Mouse (Mus musculus) thymus, postnatal 25 days (tissue): Measurements from ENCODE around the gene Ugt1a6b.
"Not testable (repeated sequence)": the region's sequence is repeated elsewhere in the genome, so short reads cannot be mapped to it uniquely, and the experiment has no call there.

Experiments used
- DNase-seq: peaks from one replicate; pipeline ENCODE4 v3.0.0; 2022

Ugt1a6b gene

GRCm38 (mm10) chr1:88103019-88103418, at the start of gene Ugt1a6b:
TSS of gene Ugt1a6b (plus strand) at chr1:88103252.
- not testable (repeated sequence) for DNase-seq

GRCm38 (mm10) chr1:88055088-88055487, 48.0 kb upstream of the Ugt1a6b start, which contains the start of gene Ugt1a10:
TSS of gene Ugt1a10 (plus strand) at chr1:88055388.
- no peak for DNase-seq

DNA sequence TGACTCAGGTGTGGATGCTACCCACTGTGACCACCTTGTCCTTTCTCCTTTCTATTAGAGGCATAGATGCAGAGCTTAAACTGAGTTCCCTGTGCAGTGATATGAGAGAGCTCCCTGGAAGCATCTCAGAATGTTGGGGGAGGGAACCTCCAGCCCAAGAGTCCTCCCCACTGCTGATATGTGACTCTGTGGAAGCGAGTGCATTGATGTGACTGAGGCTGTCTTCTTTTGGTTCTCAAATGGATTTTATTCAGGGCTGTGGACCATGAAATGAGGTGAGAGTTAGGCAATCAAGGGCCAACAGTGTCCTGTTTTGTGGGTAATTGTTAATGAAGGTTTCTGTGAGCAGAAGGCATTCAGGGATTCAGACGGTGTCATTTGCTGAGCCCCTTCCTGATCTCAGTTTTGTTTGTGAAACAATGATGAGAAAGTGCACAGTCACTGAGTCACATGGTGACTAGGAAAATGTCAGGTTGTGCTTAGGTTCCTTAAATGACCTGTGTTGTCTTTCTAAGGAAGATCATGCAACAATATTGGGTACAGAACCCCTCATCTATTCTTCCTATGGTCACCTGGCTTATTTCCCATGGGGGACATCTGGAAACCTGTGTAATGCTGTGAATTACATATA, 36.5 kb upstream of the Ugt1a6b start:
- not testable (repeated sequence) for DNase-seq

DNA sequence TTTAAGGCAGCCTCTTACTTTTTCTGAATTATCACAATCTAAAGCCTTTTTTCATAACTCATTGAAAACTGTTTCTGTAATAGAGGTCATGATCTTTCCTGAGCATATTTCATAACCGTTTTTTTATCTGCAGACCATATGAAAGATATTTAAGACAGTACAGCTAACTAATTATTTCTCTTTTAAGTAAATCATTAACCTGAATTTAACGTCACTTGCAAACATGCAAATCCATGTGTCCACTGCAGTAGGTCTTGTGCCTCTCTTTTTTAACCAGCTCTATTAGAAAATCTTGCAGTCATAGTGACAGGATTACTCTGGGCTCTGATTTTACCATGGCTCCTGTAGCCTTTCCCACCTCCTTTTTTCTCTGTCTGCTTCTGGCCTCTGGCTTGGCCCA, 32.6 kb upstream of the Ugt1a6b start, which contains the start of gene Ugt1a9:
TSS of gene Ugt1a9 (plus strand) at position 306 of the 400 bp plus-strand sequence.
- no peak for DNase-seq

- no peak for DNase-seq
Measured at GRCm38 (mm10) chr1:88070902-88071301, 32.1 kb upstream of the Ugt1a6b start.

GRCm38 (mm10) chr1:88074471-88074870, 28.6 kb upstream of the Ugt1a6b start:
- no peak for DNase-seq

GRCm38 (mm10) chr1:88077128-88077527, 25.9 kb upstream of the Ugt1a6b start:
- no peak for DNase-seq

DNA sequence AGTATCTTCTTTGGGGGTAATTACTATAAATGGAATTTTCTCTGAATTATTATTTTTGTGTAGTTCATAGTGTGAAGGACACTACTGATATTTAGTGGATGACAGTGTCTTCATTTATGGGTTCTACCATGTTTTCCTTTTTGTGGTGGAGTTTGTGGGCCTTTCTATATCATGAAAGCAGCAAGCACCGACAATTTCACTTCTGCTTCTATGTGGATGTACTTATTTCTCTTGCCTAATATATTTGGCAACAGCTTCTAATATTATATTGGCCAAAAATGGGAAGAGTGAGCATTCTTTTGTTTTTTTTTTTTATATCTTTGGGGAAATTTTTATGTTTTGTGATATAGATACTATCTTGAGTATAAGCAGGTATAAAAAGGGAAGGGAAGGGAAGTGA, 21.4 kb upstream of the Ugt1a6b start:
- DNase-seq, result no peak

DNA sequence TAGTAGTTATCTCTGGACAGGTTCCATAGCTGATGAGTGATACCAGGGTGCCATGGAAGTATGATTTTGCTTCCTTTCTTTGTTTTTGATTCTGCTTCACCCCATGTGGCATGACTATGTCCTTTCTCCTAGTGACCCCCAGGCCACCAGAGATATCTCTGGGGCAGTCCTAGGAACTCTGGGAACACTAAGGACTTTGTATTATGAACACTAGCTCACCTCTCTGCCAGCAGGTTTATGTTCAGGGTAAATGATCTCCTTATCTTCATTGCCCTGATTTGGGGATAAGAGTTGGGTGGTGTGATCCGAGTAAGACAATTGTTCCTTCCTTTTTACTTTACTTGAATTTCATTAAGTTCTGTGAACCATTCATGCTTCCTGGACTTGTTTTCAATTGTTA, 16.9 kb upstream of the Ugt1a6b start:
- DNase-seq, result no peak

DNA sequence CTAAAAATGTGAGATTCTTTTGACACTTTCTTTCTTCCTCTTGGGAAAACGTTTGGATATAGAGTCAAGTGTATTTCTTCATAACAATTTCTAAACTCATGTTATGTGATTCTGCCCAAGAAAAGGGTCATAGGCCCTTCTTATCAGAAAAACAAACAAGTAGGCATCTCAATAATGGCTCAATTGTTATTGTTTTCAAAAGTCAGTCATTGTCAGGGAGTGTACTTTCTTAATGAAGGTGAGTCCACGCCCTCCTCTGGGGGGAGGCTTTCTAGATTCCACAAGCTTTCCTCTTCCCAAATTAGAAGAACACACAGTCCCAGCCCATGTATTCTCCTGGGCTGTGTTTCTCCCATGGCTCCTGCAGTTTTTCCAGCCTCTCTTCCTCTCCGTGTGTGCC, 15.5 kb upstream of the Ugt1a6b start, which contains the start of gene Ugt1a8:
TSS of gene Ugt1a8 (plus strand) at position 301 of the 400 bp plus-strand sequence.
- DNase-seq, result no peak

DNA sequence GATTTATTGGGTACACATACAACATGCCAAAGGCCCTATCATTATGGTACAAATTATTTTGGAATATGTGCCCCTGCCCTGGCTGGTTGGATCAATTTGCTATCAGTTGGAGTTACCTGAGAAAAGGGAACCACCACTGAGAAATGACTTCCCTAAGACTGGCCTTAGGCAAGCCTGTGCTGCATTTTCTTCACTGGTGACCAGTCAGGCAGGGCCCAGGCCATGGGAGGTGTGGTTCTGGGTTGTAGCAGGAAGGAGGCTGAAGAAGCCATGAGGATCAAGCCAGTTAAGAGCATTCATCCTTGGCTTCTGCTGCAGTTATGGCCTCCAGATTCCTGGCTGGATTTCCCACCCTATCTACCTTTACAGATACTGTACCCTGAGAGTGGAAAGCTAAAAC, 10.7 kb upstream of the Ugt1a6b start:
- DNase-seq, result no peak

DNA sequence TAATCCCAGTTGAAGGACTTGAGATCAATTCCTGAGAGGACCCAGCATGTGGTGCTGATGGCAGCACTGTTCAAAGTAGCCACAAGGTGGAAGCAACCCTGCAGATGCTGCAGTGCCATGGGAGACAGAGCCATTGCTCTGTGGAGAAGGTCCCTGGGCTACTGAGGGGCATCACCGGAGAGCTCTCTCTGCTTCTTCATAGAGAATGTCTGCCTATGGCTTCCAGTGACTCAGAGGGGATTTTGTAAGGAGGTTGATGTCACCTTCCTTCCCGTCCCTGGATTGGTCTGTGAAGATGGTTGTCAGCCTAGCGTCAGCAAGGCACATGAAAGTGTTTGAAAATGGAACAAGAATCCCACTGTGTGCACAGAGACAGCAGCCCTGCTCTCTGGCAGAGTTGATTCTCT, 8.8 kb upstream of the Ugt1a6b start:
- not testable (repeated sequence) for DNase-seq

- DNase-seq, result peak; percentile 2
Measured at GRCm38 (mm10) chr1:88094941-88095492, 8.0 kb upstream of the Ugt1a6b start, which contains the start of gene Ugt1a7c. TSS of gene Ugt1a7c (plus strand) at chr1:88095062.

DNA sequence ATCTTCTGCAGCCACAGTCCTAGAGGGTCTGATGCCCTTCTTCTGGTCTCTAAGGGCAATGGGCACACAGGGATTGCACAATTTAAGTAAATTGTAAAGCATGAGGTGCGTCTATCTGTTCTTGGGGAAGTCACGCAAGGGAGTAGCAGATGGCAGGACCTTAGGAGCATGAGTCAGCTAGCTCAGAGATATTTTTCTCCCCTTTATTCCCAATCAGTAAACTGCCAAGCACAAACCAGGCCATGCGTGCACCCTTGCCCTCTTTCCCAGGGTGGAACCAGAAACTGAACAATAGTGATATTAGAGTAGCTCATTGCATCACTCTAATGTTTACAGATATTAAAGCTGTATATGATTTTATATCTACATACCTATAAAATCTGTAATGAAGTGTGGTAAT, 4.5 kb upstream of the Ugt1a6b start:
- DNase-seq, result not testable (repeated sequence)

GRCm38 (mm10) chr1:88099691-88100090, 3.4 kb upstream of the Ugt1a6b start:
- DNase-seq, result not testable (repeated sequence)

DNA sequence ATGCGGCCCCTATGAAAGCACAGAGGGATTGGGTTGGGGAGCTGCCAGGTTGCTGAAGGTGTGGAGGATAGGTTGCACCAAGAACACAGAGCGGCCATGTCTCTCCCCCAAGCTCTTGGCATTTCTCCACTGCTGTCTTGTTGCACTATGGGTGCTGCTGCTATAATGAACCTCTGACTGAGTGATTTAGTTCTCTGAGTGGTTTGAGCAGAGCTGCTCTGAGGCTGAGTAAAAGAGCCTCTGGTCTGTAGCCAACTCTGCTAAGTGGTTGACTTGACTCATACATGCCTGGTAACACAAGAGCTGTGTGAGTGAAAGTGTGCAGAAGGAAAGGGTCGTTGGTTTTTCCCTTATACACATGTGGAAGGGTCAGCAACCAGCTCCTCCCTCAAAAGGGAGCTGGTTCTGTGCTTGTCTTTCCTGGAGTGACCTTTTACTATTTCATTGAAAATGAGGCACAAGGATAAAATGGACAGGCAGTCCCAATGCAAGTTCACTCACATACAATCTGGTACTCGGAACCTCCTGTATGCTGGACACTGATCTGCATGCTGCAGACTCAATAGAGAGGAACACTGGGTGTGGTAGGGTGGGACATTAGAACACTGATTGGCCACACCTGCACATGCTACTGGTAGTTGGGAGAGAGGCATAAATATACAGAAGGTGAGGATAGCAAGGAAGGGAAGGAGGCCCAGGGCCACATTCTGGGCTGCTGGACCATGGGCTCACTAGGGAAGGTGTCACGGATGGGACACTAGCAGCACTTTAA, 831 bp downstream of the Ugt1a6b start:
- not testable (repeated sequence) for DNase-seq

DNA sequence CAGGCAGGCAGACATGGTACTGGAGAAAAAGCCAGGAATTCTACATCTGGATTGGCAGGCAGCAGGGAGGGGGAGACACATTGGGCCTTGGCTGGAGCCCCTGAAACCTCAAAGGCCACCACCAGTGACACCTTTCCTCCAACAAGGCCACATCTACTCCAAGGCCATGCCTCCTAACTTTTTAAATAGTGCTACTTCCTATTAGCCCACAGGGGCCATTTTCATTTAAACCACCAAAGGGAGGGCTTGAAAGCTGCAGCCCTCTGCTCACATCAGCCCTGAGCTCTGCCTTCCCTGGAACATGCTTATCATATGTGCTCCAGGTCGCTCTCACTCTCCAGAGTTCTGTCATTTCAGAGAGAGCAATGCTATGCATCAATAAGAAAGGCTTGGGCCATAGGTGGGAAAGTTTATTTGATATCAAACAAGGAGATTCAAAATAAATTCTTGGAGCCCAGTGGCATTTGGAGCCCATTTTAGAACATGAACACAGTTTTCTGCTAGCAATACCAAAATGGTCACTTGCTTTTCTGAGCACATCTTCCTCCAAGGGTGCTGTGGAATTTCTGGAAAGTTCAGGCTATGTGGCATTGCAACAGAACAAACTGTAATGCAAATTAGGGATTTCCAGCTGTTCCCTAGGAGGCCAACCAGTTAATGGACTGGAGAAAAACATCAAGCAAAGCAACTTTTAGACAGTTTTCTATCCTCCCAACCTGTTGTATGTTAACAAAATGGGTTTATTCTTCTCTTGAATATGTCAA, 1.8 kb downstream of the Ugt1a6b start:
- no peak for DNase-seq

DNA sequence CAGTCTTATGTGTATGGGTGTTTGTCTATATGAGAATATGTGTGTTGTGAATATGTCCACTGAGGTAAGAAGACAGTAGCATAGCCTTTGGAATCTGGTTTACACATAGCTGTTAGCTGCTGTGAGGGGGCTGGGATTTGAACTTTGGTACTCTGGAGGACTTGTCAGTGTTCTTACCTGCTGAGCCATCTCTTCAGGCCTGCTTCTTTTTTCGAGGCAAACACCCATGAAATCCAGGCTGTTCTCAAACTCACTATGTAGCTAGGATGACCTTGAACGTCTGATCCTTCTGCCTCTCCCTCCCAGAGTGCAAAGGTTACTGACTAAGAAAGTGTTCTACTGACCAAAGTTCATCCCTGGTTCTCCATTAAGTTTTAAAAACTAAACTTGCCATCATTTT, 2.6 kb downstream of the Ugt1a6b start:
- no peak for DNase-seq

DNA sequence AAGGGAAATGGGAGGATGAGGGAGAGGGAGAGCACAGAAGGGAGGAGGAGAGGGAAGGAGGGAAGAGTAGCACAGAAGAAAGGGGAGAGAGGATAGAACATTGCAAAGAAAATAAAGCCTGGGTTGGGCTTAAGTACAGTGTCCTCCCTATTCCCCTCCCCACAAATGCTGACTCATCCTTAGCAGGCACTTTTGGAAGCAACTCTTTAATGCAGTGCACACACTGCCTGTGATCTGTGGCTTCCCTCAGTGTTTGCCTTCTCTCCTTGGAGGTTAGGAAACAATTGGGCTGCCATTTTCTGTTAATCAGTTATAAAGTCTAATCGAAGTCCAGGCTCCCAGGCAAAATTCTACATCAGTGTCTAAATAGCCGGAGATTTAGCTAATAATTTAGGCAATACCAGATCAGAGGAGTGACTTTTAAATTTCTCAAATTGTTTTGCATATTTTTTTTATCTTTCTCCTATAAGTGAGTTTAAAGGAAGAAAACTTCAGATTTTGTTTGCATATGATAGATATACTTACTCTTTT, 6.0 kb downstream of the Ugt1a6b start:
- not testable (repeated sequence) for DNase-seq

GRCm38 (mm10) chr1:88109604-88110003, 6.6 kb downstream of the Ugt1a6b start:
- DNase-seq, result not testable (repeated sequence)

DNA sequence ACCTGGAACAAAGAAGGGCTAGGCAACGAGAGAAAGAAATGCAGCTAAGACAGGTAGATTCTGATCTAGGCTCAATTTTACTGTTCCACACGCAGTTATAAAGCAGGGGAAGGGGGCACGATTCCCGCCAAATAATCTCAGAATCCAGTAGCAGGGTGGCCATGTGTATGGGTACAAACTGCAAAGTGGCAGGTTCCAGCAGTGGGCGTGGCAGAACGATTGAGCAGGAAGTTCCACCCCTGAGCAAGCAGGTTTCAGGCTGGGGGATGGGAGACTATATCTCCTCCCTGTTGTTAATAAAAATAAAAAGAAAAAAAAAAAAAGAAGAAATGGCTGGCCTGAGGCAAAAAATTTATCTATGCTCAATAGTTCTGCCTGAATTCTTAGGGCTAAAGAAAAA, 9.7 kb downstream of the Ugt1a6b start:
- not testable (repeated sequence) for DNase-seq

DNA sequence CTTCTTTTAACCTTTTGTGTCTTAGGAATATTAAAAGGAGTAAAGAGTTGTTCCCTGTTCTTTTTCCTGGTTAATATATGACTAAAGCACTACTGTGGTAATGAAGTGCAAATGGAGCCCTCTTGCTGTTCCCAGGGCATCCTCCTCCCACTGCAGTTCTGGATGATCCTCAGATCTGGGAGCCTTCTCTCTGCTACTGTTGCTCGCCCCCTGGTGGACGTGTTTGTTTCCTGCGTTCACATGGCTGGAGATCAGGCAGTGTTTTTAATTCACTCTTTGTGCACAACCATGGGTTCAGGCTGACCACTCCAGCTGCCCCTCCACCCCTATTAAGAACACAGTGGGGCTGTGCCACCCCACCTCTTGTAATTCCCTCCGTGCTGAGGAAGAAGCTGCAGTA, 17.5 kb downstream of the Ugt1a6b start:
- not testable (repeated sequence) for DNase-seq

- DNase-seq, result not testable (repeated sequence)
Measured at GRCm38 (mm10) chr1:88121521-88121920, 18.5 kb downstream of the Ugt1a6b start.
